Mouse (Mus musculus): ENCODE measurements around the gene Prss56. TPM values are rescaled to one million over a fixed set of nuclear protein-coding genes. Genes with fewer than 3 reads are reported as not detected.
A peak's percentile ranks its signal among the peaks of the same experiment; 100 is the strongest.

Prss56 gene
- not detected in 2 replicates for polyA plus RNA-seq (2016; fragmentation: Nextera tagmentation; extraction: Ambion mirVana)

GRCm38 (mm10) chr1:87183013-87183412 lies at the start of gene Prss56:
Gene Prss56 (plus strand): TSS chr1:87183313.
- H3K9ac ChIP-seq (replicated peaks), result no peak within 1 kb of the TSS
- no peak within 1 kb of the TSS for H3K4me3 ChIP-seq (replicated peaks)
- 29% methylated on average over 9 of the region's 9 CpGs for WGBS
- peaks cover 79% of the 10 kb centered on the region for H3K27me3 ChIP-seq
- no peak within 1 kb of the TSS for H3K4me2 ChIP-seq
- H3K9me3 ChIP-seq, result no peaks in the 10 kb centered on the region
- ATAC-seq (ENCODE audit: insufficient number of reproducible peaks, insufficient read depth, low FRiP score, low TSS enrichment, low read depth), result no peak
- H3K36me3 ChIP-seq, result no peaks in the 10 kb centered on the region
- H3K27ac ChIP-seq, result no peak within 1 kb of the TSS
- H3K4me1 ChIP-seq (replicated peaks), result peaks cover 10% of the 10 kb centered on the region; the same call in 1 of the 2 replicates

DNA sequence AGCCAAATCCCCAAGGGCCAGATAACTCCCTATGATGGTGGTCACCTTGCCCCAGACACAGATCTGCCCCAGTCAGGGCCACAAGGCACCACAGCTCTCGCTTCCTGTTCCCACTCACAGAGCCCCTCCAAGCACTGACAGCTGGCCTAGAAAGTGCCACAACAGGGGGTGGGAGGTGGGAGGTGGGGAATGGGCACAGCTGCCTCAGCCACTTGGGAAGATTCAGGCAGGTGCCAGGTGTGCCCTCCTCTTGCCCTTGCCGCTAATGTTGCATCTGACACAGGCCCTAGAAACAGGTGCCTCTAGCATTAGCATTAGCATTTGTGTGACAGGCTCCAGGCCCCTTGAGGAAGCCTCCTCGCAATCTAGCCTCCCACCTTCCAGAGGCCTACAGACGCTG lies 41.6 kb upstream of the Prss56 start:
- Histone ChIP-seq H3K4me2 (no peak overlapping the region), H3K4me1 (replicated peaks) (no peaks in the 10 kb centered on the region), H3K27me3 (peaks cover 9% of the 10 kb centered on the region; the same call in 1 of the 2 replicates), H3K9me3 (no peaks in the 10 kb centered on the region), H3K36me3 (no peaks in the 10 kb centered on the region), H3K9ac (replicated peaks) (no peak overlapping the region), H3K4me3 (replicated peaks) (no peak overlapping the region), H3K27ac (no peak overlapping the region)
- WGBS, result 74% methylated on average over 4 of the region's 4 CpGs
- no peak for ATAC-seq (ENCODE audit: insufficient number of reproducible peaks, insufficient read depth, low FRiP score, low TSS enrichment, low read depth)

GRCm38 (mm10) chr1:87142456-87142855 lies 40.7 kb upstream of the Prss56 start:
- Histone ChIP-seq H3K9me3 (no peaks in the 10 kb centered on the region), H3K4me2 (no peak overlapping the region), H3K4me1 (replicated peaks) (no peaks in the 10 kb centered on the region), H3K27me3 (peaks cover 9% of the 10 kb centered on the region; the same call in 1 of the 2 replicates), H3K4me3 (replicated peaks) (no peak overlapping the region), H3K36me3 (no peaks in the 10 kb centered on the region), H3K27ac (no peak overlapping the region), H3K9ac (replicated peaks) (no peak overlapping the region)
- no peak for ATAC-seq (ENCODE audit: insufficient number of reproducible peaks, insufficient read depth, low FRiP score, low TSS enrichment, low read depth)
- WGBS, result 67% methylated on average over 9 of the region's 9 CpGs

- Histone ChIP-seq H3K36me3 (no peaks in the 10 kb centered on the region), H3K27me3 (peaks cover 15% of the 10 kb centered on the region), H3K4me2 (no peak overlapping the region), H3K4me1 (replicated peaks) (no peaks in the 10 kb centered on the region), H3K9me3 (no peaks in the 10 kb centered on the region), H3K4me3 (replicated peaks) (no peak overlapping the region), H3K27ac (no peak overlapping the region), H3K9ac (replicated peaks) (no peak overlapping the region)
- 85% methylated on average over 10 of the region's 10 CpGs for WGBS
- ATAC-seq (ENCODE audit: insufficient number of reproducible peaks, insufficient read depth, low FRiP score, low TSS enrichment, low read depth), result no peak
These were observed 40.0 kb upstream of the Prss56 start for GRCm38 (mm10) chr1:87143141-87143540.

DNA sequence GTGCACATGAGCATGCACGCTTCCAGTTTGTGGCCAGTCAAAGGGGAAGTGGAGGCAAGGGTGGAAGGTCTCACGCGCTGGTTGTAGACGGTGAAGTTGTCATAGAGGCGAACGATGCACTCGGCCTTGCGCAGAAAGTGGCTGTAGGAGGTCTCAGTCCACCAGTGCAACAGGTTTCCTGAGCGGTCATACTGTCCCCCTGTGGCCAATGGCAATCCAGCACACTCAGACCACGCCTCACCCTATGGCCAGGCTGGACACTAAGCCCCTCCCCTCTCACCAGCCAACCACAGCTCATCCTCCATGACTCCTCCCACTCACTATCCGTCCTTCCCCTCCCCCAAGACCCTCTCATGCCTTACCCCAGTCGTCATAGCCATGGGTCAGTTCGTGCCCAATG lies 33.7 kb upstream of the Prss56 start:
- peaks cover 66% of the 10 kb centered on the region for H3K27me3 ChIP-seq
- H3K4me2 ChIP-seq, result no peak overlapping the region
- no peak overlapping the region for H3K9ac ChIP-seq (replicated peaks)
- no peaks in the 10 kb centered on the region for H3K9me3 ChIP-seq
- H3K4me3 ChIP-seq (replicated peaks), result no peak overlapping the region
- no peaks in the 10 kb centered on the region for H3K36me3 ChIP-seq
- H3K27ac ChIP-seq, result no peak overlapping the region
- WGBS, result 27% methylated on average over 13 of the region's 13 CpGs
- ATAC-seq (ENCODE audit: insufficient number of reproducible peaks, insufficient read depth, low FRiP score, low TSS enrichment, low read depth), result no peak
- peaks cover 9% of the 10 kb centered on the region for H3K4me1 ChIP-seq (replicated peaks)

DNA sequence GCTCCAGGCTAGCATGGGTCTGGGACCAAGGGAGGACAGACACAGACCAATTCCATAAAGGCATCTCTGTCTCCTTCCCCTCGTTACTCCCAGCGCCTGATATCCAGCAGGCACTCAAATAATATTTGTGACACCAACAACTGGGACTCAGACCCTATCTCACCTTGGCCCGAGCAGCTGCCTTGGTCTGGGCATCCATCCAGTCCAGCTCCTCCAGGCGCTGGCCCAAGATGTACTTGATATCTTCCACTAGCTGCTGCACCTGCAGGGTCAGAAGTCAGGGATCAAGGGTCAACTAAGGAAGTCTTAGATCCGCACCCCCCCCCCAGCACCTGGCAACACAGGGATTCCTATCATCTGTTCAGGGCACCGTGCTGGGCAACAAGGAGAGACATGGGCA lies 31.8 kb upstream of the Prss56 start:
- Histone ChIP-seq H3K9ac (replicated peaks) (no peak overlapping the region), H3K9me3 (no peaks in the 10 kb centered on the region), H3K27me3 (peaks cover 84% of the 10 kb centered on the region), H3K27ac (no peak overlapping the region), H3K4me1 (replicated peaks) (peaks cover 21% of the 10 kb centered on the region), H3K36me3 (no peaks in the 10 kb centered on the region), H3K4me3 (replicated peaks) (no peak overlapping the region), H3K4me2 (no peak overlapping the region)
- 79% methylated on average over 6 of the region's 6 CpGs for WGBS
- no peak for ATAC-seq (ENCODE audit: insufficient number of reproducible peaks, insufficient read depth, low FRiP score, low TSS enrichment, low read depth)

- peaks cover 99% of the 10 kb centered on the region for H3K27me3 ChIP-seq
- H3K4me1 ChIP-seq (replicated peaks), result peaks cover 22% of the 10 kb centered on the region
- no peak for ATAC-seq (ENCODE audit: insufficient number of reproducible peaks, insufficient read depth, low FRiP score, low TSS enrichment, low read depth)
- no peak overlapping the region for H3K9ac ChIP-seq (replicated peaks)
- H3K9me3 ChIP-seq, result no peaks in the 10 kb centered on the region
- H3K4me3 ChIP-seq (replicated peaks), result peak overlapping the region; percentile 45
- no peaks in the 10 kb centered on the region for H3K36me3 ChIP-seq
- 2% methylated on average over 72 of the region's 72 CpGs for WGBS
- peak overlapping the region; percentile 59 for H3K4me2 ChIP-seq
- no peak overlapping the region for H3K27ac ChIP-seq
These were observed 29.2 kb upstream of the Prss56 start for GRCm38 (mm10) chr1:87153776-87154500.

GRCm38 (mm10) chr1:87154501-87155120 lies 28.5 kb upstream of the Prss56 start:
- Histone ChIP-seq H3K9ac (replicated peaks) (no peak overlapping the region), H3K4me1 (replicated peaks) (peaks cover 22% of the 10 kb centered on the region), H3K4me3 (replicated peaks) (peak overlapping the region; percentile 45), H3K27me3 (peaks cover 99% of the 10 kb centered on the region), H3K4me2 (peak overlapping the region; percentile 59), H3K27ac (no peak overlapping the region), H3K36me3 (no peaks in the 10 kb centered on the region), H3K9me3 (no peaks in the 10 kb centered on the region)
- 2% methylated on average over 58 of the region's 58 CpGs for WGBS
- ATAC-seq (ENCODE audit: insufficient number of reproducible peaks, insufficient read depth, low FRiP score, low TSS enrichment, low read depth), result no peak

DNA sequence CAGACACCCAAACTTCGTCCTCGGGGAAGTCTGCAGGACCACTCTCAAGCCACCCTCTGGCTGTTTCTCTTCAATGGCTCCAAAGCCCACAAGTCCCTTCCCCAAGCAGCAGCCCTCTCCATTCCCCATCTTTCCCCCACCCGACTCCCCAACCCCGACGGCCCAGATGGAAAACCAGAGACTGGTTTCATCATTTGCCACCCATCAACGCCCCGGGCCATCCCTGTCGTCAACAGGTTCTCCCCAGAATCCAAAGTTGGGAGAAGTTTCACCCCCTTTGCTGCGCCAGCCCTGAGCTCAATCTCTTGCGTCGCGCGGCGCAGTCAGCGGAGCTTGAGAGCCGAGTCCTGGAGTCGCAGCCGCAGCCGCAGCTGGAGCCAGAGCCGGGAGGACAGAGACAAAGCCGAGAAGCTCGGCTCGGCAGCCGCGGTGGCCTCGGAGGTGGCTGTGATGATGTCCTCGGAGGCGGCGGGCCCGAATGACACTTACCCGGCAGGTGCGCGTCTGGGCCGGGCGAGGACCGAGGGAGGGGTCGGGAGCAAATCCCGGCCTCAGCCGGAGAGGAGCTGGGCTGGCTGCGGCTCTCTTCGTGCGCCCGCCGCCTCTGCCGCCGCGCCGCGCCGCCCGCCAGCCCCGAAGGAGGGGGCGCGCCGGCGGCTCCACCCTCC lies 27.4 kb upstream of the Prss56 start:
- H3K9ac ChIP-seq (replicated peaks), result no peak overlapping the region; the same call in 1 of the 2 replicates
- peaks cover 22% of the 10 kb centered on the region for H3K4me1 ChIP-seq (replicated peaks)
- H3K9me3 ChIP-seq, result no peaks in the 10 kb centered on the region
- peak overlapping the region; percentile 45 for H3K4me3 ChIP-seq (replicated peaks)
- peak overlapping the region; percentile 73 for H3K4me2 ChIP-seq
- peaks cover 98% of the 10 kb centered on the region for H3K27me3 ChIP-seq
- no peak for ATAC-seq (ENCODE audit: insufficient number of reproducible peaks, insufficient read depth, low FRiP score, low TSS enrichment, low read depth)
- WGBS, result under 1% methylated on average over 56 of the region's 56 CpGs
- no peaks in the 10 kb centered on the region for H3K36me3 ChIP-seq
- H3K27ac ChIP-seq, result no peak overlapping the region

DNA sequence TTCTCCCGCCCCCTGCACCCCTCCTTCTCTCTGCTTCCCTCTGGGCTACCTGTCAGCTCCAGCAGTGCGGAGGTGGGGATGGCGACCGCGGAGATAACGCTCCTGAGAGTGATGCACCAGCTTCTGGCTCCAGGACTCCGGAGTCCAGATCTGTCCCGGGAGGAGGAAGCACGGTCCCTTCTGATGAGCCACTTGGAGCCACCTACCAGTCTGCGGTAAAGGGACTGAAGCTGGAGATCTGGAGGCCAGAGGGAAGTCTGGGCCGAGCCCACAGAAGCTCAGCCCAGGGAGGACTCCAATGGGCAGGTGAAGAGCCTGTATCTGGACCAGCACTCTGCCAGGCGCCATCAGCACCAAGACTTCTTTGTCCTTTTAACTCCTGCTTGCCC lies 26.9 kb upstream of the Prss56 start, which contains the start of gene Ecel1:
Gene Ecel1 (minus strand): TSS at position 323 of the 389 bp plus-strand sequence.
- Histone ChIP-seq H3K27me3 (peaks cover 98% of the 10 kb centered on the region), H3K4me3 (replicated peaks) (peak within 1 kb of the TSS; percentile 45), H3K4me2 (peak within 1 kb of the TSS; percentile 73), H3K36me3 (no peaks in the 10 kb centered on the region), H3K4me1 (replicated peaks) (peaks cover 22% of the 10 kb centered on the region), H3K27ac (no peak within 1 kb of the TSS), H3K9ac (replicated peaks) (no peak within 1 kb of the TSS; the same call in 1 of the 2 replicates), H3K9me3 (no peaks in the 10 kb centered on the region)
- 3% methylated on average over 12 of the region's 12 CpGs for WGBS
- no peak for ATAC-seq (ENCODE audit: insufficient number of reproducible peaks, insufficient read depth, low FRiP score, low TSS enrichment, low read depth)

GRCm38 (mm10) chr1:87159396-87159795 lies 23.7 kb upstream of the Prss56 start:
- Histone ChIP-seq H3K27ac (no peak overlapping the region), H3K4me3 (replicated peaks) (no peak overlapping the region), H3K9me3 (no peaks in the 10 kb centered on the region), H3K4me2 (no peak overlapping the region), H3K36me3 (no peaks in the 10 kb centered on the region), H3K27me3 (peaks cover 96% of the 10 kb centered on the region), H3K9ac (replicated peaks) (no peak overlapping the region), H3K4me1 (replicated peaks) (peaks cover 18% of the 10 kb centered on the region)
- ATAC-seq (ENCODE audit: insufficient number of reproducible peaks, insufficient read depth, low FRiP score, low TSS enrichment, low read depth), result no peak
- 80% methylated on average over 3 of the region's 3 CpGs for WGBS
